Mouse (Mus musculus) splenic B cell, adult 2 months (primary cell): ENCODE measurements at regions not wholly inside any gene's neighbourhood (a gene's known extent, or its start where the extent isn't known, plus 50 kb on each side); places are given as distances from the start of the nearest gene placed in this dataset.
A peak's percentile ranks its signal among the peaks of the same experiment; 100 is the strongest.

Source experiments
- DNase-seq: peaks from one replicate; pipeline ENCODE4 v3.0.0-alpha.2; 2011; ENCODE audit warnings: low read depth, low spot score
- H3K27me3 ChIP-seq: 2 replicates; pipeline ENCODE4 v1.6.1; 2012; ENCODE audit warnings: mild to moderate bottlenecking, low read length, moderate library complexity, mixed read lengths; ENCODE audit not compliant: control insufficient read depth, poor library complexity, insufficient read depth, severe bottlenecking
- H3K36me3 ChIP-seq: 2 replicates; pipeline ENCODE4 v1.6.1; 2012; ENCODE audit warnings: mild to moderate bottlenecking, low read length, moderate library complexity, mixed read lengths; ENCODE audit not compliant: control insufficient read depth, poor library complexity, insufficient read depth, severe bottlenecking

GRCm38 (mm10) chr3:103436902-103437603 lies 138.0 kb upstream of the Syt6 start:
- no peak for DNase-seq
- Histone ChIP-seq H3K27me3 (no peaks in the 10 kb centered on the region), H3K36me3 (no peaks in the 10 kb centered on the region)

GRCm38 (mm10) chr3:103438791-103439354 lies 136.2 kb upstream of the Syt6 start:
- peak; percentile 57 for DNase-seq
- Histone ChIP-seq H3K27me3 (no peaks in the 10 kb centered on the region), H3K36me3 (no peaks in the 10 kb centered on the region)

GRCm38 (mm10) chr3:103443247-103443646 lies 131.8 kb upstream of the Syt6 start:
- DNase-seq = no peak
- Histone ChIP-seq H3K36me3 (no peaks in the 10 kb centered on the region), H3K27me3 (no peaks in the 10 kb centered on the region)

DNA sequence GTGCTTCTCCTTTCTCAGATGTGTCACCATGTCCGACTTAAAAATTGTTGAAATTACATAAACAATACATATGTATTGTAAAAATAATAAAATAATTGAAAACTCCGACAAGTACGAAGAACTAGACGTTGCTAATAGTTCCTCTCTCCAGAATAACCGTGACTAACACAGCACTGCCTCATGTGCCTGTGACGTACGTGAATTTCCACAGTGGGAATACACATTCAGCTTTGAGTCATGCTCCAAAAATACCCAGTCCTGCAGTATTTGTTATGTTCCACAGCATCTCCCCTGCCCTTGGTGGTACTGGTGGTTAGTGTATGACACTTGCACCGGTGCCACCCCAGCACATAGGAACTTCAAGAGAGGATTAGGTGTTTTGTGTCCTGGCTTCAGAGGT lies 129.2 kb upstream of the Syt6 start:
- no peaks in the 10 kb centered on the region for H3K36me3 ChIP-seq
- no peaks in the 10 kb centered on the region for H3K27me3 ChIP-seq
- no peak for DNase-seq

DNA sequence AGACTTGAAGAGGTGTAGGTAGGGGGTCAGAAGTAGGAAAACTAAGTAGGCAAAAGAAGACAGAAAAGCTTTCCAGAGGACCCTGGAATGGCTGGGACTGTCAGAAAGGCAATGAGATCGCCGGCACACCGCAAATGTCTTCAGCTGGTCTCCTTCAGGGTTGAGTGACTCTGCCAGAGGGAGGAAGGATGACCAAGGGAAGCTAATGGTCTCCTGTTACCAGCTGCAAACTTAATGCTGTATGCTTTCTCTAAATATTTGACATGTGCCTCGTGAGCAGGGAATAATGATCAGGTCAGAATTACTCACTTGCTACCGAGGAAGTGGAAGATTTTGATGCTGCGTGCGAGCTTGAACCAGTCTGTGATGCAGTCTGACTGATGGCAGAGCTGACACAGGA lies 125.2 kb upstream of the Syt6 start:
- DNase-seq = no peak
- Histone ChIP-seq H3K36me3 (no peaks in the 10 kb centered on the region), H3K27me3 (no peaks in the 10 kb centered on the region)

- H3K36me3 ChIP-seq = no peaks in the 10 kb centered on the region
- no peak for DNase-seq
- H3K27me3 ChIP-seq = no peaks in the 10 kb centered on the region
Measured at GRCm38 (mm10) chr3:103451971-103452370, 123.1 kb upstream of the Syt6 start.

DNA sequence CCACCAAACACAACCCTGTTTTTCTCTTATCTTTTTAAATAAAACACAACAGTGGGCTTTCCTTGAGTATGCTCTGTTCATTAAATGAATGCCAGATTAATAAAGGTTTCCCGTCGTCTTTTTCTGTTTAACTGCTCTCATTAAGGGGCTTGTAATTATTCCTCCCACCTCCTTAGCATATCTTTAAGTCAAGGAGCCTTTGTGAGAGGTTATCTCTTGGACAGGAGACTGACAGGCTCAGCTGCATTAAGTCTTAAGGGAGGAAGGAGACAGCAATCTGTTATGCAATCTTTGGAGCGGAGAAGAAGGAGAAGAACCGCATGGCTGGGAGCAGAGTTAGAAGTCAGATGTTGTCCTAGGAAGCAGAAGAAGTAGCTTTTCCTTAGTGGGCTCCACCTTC lies 111.3 kb upstream of the Syt6 start:
- Histone ChIP-seq H3K27me3 (no peaks in the 10 kb centered on the region), H3K36me3 (no peaks in the 10 kb centered on the region)
- DNase-seq = no peak

GRCm38 (mm10) chr3:103464181-103464580 lies 110.8 kb upstream of the Syt6 start:
- no peak for DNase-seq
- H3K36me3 ChIP-seq = no peaks in the 10 kb centered on the region

DNA sequence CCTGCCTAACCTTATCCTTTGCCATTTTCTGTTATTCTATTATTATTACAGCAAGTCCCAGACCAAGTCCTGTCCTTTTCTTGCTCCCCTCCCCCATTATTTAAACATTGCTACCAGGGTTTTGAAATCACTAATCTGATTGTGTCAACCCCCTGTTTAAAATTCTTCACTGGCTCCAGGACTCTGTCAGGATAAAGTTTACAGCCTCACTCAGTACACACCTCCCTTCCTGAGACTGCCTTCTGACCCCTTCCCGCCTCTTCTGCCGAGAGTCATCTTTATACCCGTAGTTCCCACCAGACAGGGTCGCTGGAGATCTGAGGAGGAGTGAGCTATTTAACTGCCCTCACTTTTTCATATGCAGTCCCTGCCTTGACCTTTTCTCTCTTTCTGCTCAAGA lies 110.3 kb upstream of the Syt6 start:
- Histone ChIP-seq H3K36me3 (no peaks in the 10 kb centered on the region), H3K27me3 (no peaks in the 10 kb centered on the region)
- DNase-seq = no peak

More at GRCm38 (mm10) chr3:103464181-103464580, 110.8 kb upstream of the Syt6 start:
- H3K27me3 ChIP-seq = no peaks in the 10 kb centered on the region

DNA sequence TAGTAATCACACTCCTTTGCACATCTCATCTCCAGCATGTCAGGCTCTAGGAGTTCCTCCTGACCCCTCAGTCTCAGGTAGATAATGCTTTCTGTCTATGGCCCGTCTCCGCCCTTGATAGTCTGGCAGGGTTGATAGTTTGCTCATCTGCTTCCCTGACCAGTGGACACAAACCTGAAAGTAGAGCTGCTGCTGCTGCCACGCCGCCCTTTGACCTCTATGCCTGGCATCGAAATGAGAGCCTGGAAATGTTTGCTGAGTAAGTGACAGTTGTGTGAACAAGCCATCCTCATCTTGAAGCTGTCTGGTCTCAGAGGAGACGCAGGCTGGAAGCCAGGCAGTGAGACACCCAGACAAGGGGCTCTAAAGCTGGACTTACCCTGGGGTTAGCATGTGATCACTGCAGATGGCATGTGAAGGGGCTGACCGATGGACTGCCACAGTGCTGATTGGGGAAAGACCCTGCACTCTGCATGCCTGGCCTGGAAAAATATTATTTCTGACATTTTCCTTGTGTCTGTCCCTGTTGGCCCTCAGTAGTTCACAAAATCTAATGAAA lies 109.8 kb upstream of the Syt6 start:
- DNase-seq = no peak
- no peaks in the 10 kb centered on the region for H3K27me3 ChIP-seq
- no peaks in the 10 kb centered on the region for H3K36me3 ChIP-seq

DNA sequence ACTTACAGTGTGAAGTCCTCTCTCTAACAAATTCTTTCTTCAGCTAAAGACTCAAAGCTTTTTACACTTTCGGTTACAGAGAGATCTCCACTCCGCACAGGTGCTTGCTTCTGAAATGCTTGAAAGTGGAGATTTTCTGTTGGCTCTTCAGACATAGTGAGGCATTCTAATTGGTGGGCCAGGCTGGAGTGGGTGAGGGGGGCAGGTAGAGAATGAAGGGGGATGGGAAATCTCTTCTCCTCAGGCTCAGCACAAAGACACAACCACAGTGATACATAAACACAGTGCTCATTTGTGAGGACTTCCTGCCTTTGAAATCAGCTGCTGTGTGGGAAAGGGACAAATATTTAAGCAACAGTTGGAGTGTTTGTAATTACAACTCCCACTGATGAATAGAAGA lies 109.1 kb upstream of the Syt6 start:
- DNase-seq = no peak
- no peaks in the 10 kb centered on the region for H3K36me3 ChIP-seq
- no peaks in the 10 kb centered on the region for H3K27me3 ChIP-seq

DNA sequence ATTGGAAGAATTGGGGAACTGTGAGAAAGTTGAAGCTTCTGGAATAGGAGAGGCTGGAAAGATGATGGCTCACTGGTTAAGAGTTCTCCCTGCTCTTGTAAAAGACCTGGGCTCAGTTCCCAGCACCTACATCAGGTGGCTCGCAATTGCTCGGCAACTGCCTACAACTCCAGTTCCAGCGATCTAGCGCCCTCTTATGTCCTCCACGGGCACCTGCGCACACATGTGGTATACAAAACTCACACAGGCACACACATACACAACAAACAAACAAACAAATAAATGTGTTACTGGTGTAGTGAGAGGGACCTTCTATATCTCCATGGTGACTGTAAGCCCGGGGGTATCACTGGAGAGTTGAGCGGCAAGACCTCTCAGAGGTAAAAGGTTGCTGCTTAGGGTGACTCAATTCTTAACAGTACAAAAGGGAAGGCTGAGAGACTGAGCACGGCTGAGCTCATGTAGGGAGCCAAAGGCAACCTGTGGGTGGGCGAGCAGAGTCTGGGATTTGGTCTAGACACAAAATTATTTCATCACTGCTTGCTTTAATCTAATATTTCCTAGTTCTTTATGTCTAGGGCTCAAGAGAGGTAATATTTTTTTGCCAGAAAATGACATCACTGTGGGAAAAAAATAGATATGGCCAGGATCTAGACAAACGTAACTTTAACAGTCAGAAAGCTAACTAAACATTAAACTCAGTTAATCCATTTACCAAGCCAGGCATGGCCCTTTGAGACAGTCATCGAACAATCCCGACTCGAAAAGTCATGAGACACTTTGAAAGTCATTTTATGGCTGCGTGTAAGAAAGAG lies 104.2 kb upstream of the Syt6 start:
- Histone ChIP-seq H3K27me3 (no peaks in the 10 kb centered on the region), H3K36me3 (no peaks in the 10 kb centered on the region)
- no peak for DNase-seq

- H3K27me3 ChIP-seq = no peaks in the 10 kb centered on the region
- H3K36me3 ChIP-seq = no peaks in the 10 kb centered on the region
- DNase-seq = no peak
Measured at GRCm38 (mm10) chr3:103472598-103472997, 102.4 kb upstream of the Syt6 start.

DNA sequence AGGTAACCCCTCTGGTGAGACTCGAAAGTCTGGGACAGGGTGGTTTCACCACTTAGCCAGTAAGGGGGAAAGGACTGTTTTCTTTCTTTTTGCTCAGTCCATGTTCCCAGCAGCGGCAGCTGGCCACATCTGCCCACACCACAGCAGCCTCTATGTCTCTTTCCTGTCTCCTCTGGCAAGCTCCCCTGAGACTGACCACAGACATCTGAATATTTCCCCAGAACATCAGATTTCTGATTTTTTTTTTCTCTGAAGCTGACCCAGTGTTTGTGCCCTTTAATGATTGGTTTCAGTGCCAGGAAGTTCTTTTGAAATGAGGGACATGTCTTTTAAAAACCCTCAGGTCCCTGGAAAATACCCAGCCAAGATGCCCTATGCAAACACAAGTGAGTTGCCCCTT lies 101.7 kb upstream of the Syt6 start:
- DNase-seq = no peak
- H3K27me3 ChIP-seq = no peaks in the 10 kb centered on the region
- no peaks in the 10 kb centered on the region for H3K36me3 ChIP-seq
